Mouse (Mus musculus) effector memory CD4-positive, alpha-beta T cell, adult 7 months (primary cell): ENCODE measurements around the gene Spo11. TPM values are rescaled to one million over a fixed set of nuclear protein-coding genes. Genes with fewer than 3 reads are reported as not detected.

Experiments
- polyA plus RNA-seq: library from polyadenylated mRNA; unstranded; fragments of 100-300 nt; shearing (Covaris generic); gene quantifications from one replicate; pipeline ENCODE4 v1.2.1, GENCODE M21; 2017

Spo11 gene
- polyA plus RNA-seq, result 5.2 TPM

GRCm38 (mm10) chr2:172977409-172978130 lies at the start of gene Spo11:
TSS of gene Spo11 (plus strand) at chr2:172977700.

GRCm38 (mm10) chr2:172940003-172940798 lies 37.3 kb upstream of the Spo11 start, which contains the start of gene Bmp7:
TSS of gene Bmp7 (minus strand) at chr2:172940321.

GRCm38 (mm10) chr2:172999630-173000284 lies 22.3 kb downstream of the Spo11 start, which contains the start of gene Rae1:
TSS of gene Rae1 (plus strand) at chr2:173000117.

GRCm38 (mm10) chr2:173020430-173020829 lies 42.9 kb downstream of the Spo11 start, which contains the start of gene Rbm38:
TSS of gene Rbm38 (plus strand) at chr2:173020498.

Other genes starting within 250 kb of the Spo11 start
- 4.8 TPM for gene Bmp7, start 37.4 kb upstream of the Spo11 start, polyA plus RNA-seq
- gene Rae1, start 22.4 kb downstream of the Spo11 start, polyA plus RNA-seq, result 76.9 TPM
- gene Rbm38, start 42.8 kb downstream of the Spo11 start, polyA plus RNA-seq, result 12.8 TPM
- 0.16 TPM for gene Ctcfl, start 141.8 kb downstream of the Spo11 start, polyA plus RNA-seq
- gene Pck1, start 175.3 kb downstream of the Spo11 start, polyA plus RNA-seq, result 0.38 TPM
- gene Zbp1, start 241.2 kb downstream of the Spo11 start, polyA plus RNA-seq, result 61.9 TPM